Mouse (Mus musculus): ENCODE data around the gene Sox1. TPM values are rescaled to one million over a fixed set of nuclear protein-coding genes. Genes with fewer than 3 reads are reported as not detected.

The Sox1 gene
- polyA plus RNA-seq, 1 experiment = not detected

- TF ChIP-seq FLI1 (IDR thresholded peaks at IDR 0.05; ENCODE audit: low read length) (no peak), GATA1 (IDR thresholded peaks at IDR 0.05; ENCODE audit: borderline replicate concordance, low read length) (no peak)
- Histone ChIP-seq H3K4me1 (peaks cover 19% of the 10 kb centered on the region; the same call in 1 of the 2 replicates), H3K36me3 (replicated peaks; ENCODE audit: low read length) (no peaks in the 10 kb centered on the region), H3K9me3 (no peaks in the 10 kb centered on the region), H3K27me3 (replicated peaks) (peaks cover 95% of the 10 kb centered on the region), H3K4me3 (replicated peaks) (no peak overlapping the region)
Measured at GRCm38 (mm10) chr8:12397346-12397925, 2.3 kb downstream of the Sox1 start.

- Histone ChIP-seq H3K9me3 (no peaks in the 10 kb centered on the region), H3K27me3 (replicated peaks) (peaks cover 95% of the 10 kb centered on the region), H3K4me3 (replicated peaks) (no peak overlapping the region), H3K36me3 (replicated peaks; ENCODE audit: low read length) (no peaks in the 10 kb centered on the region), H3K4me1 (peaks cover 19% of the 10 kb centered on the region; the same call in 1 of the 2 replicates)
- TF ChIP-seq GATA1 (IDR thresholded peaks at IDR 0.05; ENCODE audit: borderline replicate concordance, low read length) (no peak), FLI1 (IDR thresholded peaks at IDR 0.05; ENCODE audit: low read length) (no peak)
Measured at GRCm38 (mm10) chr8:12398011-12398945, 3.2 kb downstream of the Sox1 start.

- Histone ChIP-seq H3K36me3 (replicated peaks; ENCODE audit: low read length) (no peaks in the 10 kb centered on the region), H3K27me3 (replicated peaks) (peaks cover 96% of the 10 kb centered on the region), H3K9me3 (no peaks in the 10 kb centered on the region), H3K4me3 (replicated peaks) (no peak overlapping the region), H3K4me1 (peaks cover 19% of the 10 kb centered on the region; the same call in 1 of the 2 replicates)
- no peak for TF ChIP-seq FLI1 (IDR thresholded peaks at IDR 0.05; ENCODE audit: low read length)
- TF ChIP-seq GATA1 (IDR thresholded peaks at IDR 0.05; ENCODE audit: borderline replicate concordance, low read length) = no peak
Measured at GRCm38 (mm10) chr8:12399421-12400205, 4.5 kb downstream of the Sox1 start.

GRCm38 (mm10) chr8:12400611-12401390 is 5.7 kb downstream of the Sox1 start:
- Histone ChIP-seq H3K27me3 (replicated peaks) (peaks cover 91% of the 10 kb centered on the region), H3K36me3 (replicated peaks; ENCODE audit: low read length) (no peaks in the 10 kb centered on the region), H3K4me1 (peaks cover 14% of the 10 kb centered on the region; the same call in 1 of the 2 replicates), H3K9me3 (no peaks in the 10 kb centered on the region), H3K4me3 (replicated peaks) (no peak overlapping the region)
- no peak for TF ChIP-seq FLI1 (IDR thresholded peaks at IDR 0.05; ENCODE audit: low read length)
- no peak for TF ChIP-seq GATA1 (IDR thresholded peaks at IDR 0.05; ENCODE audit: borderline replicate concordance, low read length)

- no peak overlapping the region for H3K4me3 ChIP-seq (replicated peaks)
- H3K36me3 ChIP-seq (replicated peaks; ENCODE audit: low read length) = no peaks in the 10 kb centered on the region
- peaks cover 10% of the 10 kb centered on the region; the same call in 1 of the 2 replicates for H3K4me1 ChIP-seq
- TF ChIP-seq GATA1 (IDR thresholded peaks at IDR 0.05; ENCODE audit: borderline replicate concordance, low read length) = no peak
- peaks cover 91% of the 10 kb centered on the region for H3K27me3 ChIP-seq (replicated peaks)
- no peaks in the 10 kb centered on the region for H3K9me3 ChIP-seq
Measured at GRCm38 (mm10) chr8:12401391-12402270, 6.5 kb downstream of the Sox1 start.

- no peaks in the 10 kb centered on the region for H3K9me3 ChIP-seq
- peaks cover 6% of the 10 kb centered on the region; the same call in 1 of the 2 replicates for H3K4me1 ChIP-seq
- TF ChIP-seq GATA1 (IDR thresholded peaks at IDR 0.05; ENCODE audit: borderline replicate concordance, low read length) = no peak
- TF ChIP-seq FLI1 (IDR thresholded peaks at IDR 0.05; ENCODE audit: low read length) = no peak
- H3K36me3 ChIP-seq (replicated peaks; ENCODE audit: low read length) = no peaks in the 10 kb centered on the region
- no peak overlapping the region for H3K4me3 ChIP-seq (replicated peaks)
- peaks cover 87% of the 10 kb centered on the region for H3K27me3 ChIP-seq (replicated peaks)
Measured at GRCm38 (mm10) chr8:12402709-12403108, 7.6 kb downstream of the Sox1 start.

- TF ChIP-seq GATA1 (IDR thresholded peaks at IDR 0.05; ENCODE audit: borderline replicate concordance, low read length) = no peak
- no peak for TF ChIP-seq FLI1 (IDR thresholded peaks at IDR 0.05; ENCODE audit: low read length)
- H3K9me3 ChIP-seq = no peaks in the 10 kb centered on the region
- H3K27me3 ChIP-seq (replicated peaks) = peaks cover 73% of the 10 kb centered on the region
- no peak overlapping the region for H3K4me3 ChIP-seq (replicated peaks)
- no peaks in the 10 kb centered on the region for H3K36me3 ChIP-seq (replicated peaks; ENCODE audit: low read length)
- no peaks in the 10 kb centered on the region for H3K4me1 ChIP-seq
Measured at GRCm38 (mm10) chr8:12408020-12408419, 12.9 kb downstream of the Sox1 start.

GRCm38 (mm10) chr8:12409976-12410375 is 14.9 kb downstream of the Sox1 start:
- Histone ChIP-seq H3K9me3 (no peaks in the 10 kb centered on the region), H3K4me1 (no peaks in the 10 kb centered on the region), H3K27me3 (replicated peaks) (peaks cover 66% of the 10 kb centered on the region), H3K36me3 (replicated peaks; ENCODE audit: low read length) (no peaks in the 10 kb centered on the region), H3K4me3 (replicated peaks) (no peak overlapping the region)
- TF ChIP-seq GATA1 (IDR thresholded peaks at IDR 0.05; ENCODE audit: borderline replicate concordance, low read length) = no peak

Data from megakaryocyte, embryonic 14.5 days (primary cell).